Mouse (Mus musculus) CD4-positive helper T cell, adult 2 months (primary cell): ENCODE results near the gene Tef.

ENCODE experiments used
- DNase-seq: peaks from one replicate; pipeline ENCODE4 v3.0.0-alpha.2; 2012; ENCODE audit warnings: low read depth, missing footprints, low spot score

Tef gene

GRCm38 (mm10) chr15:81802001-81802890 is at the start of gene Tef:
Gene Tef (plus strand): TSS chr15:81802421.
- peak; percentile 81 for DNase-seq

- no peak for DNase-seq
Observed at GRCm38 (mm10) chr15:81753669-81754068, 48.6 kb upstream of the Tef start.

GRCm38 (mm10) chr15:81758701-81759100 is 43.5 kb upstream of the Tef start:
- DNase-seq, result no peak

GRCm38 (mm10) chr15:81759542-81759941 is 42.7 kb upstream of the Tef start:
- no peak for DNase-seq

- no peak for DNase-seq
Observed at GRCm38 (mm10) chr15:81760361-81761079, 41.7 kb upstream of the Tef start.

- DNase-seq, result no peak
Observed at GRCm38 (mm10) chr15:81761381-81761780, 40.8 kb upstream of the Tef start.

GRCm38 (mm10) chr15:81761959-81762358 is 40.3 kb upstream of the Tef start:
- DNase-seq, result no peak

- DNase-seq, result no peak
Observed at GRCm38 (mm10) chr15:81764573-81764972, 37.6 kb upstream of the Tef start.

- no peak for DNase-seq
Observed at GRCm38 (mm10) chr15:81765651-81766050, 36.6 kb upstream of the Tef start.

GRCm38 (mm10) chr15:81766439-81766838 is 35.8 kb upstream of the Tef start:
- no peak for DNase-seq

- DNase-seq, result no peak
Observed at GRCm38 (mm10) chr15:81769037-81769436, 33.2 kb upstream of the Tef start.

- DNase-seq, result no peak
Observed at GRCm38 (mm10) chr15:81772431-81773120, 29.6 kb upstream of the Tef start.

GRCm38 (mm10) chr15:81774505-81775171 is 27.6 kb upstream of the Tef start:
- DNase-seq, result no peak

- DNase-seq, result no peak
Observed at GRCm38 (mm10) chr15:81776631-81777422, 25.4 kb upstream of the Tef start.

GRCm38 (mm10) chr15:81781816-81782215 is 20.4 kb upstream of the Tef start:
- DNase-seq, result no peak

- DNase-seq, result no peak
Observed at GRCm38 (mm10) chr15:81784762-81785161, 17.5 kb upstream of the Tef start.

GRCm38 (mm10) chr15:81785701-81786100 is 16.5 kb upstream of the Tef start:
- DNase-seq, result no peak

- no peak for DNase-seq
Observed at GRCm38 (mm10) chr15:81787525-81787924, 14.7 kb upstream of the Tef start.

- no peak for DNase-seq
Observed at GRCm38 (mm10) chr15:81792444-81792843, 9.8 kb upstream of the Tef start.

- DNase-seq, result no peak
Observed at GRCm38 (mm10) chr15:81796228-81796627, 6.0 kb upstream of the Tef start.

GRCm38 (mm10) chr15:81797861-81798260 is 4.4 kb upstream of the Tef start:
- DNase-seq, result no peak
